Mouse (Mus musculus) layer of hippocampus, adult 8-10 months (tissue): Measurements from ENCODE around the gene Hscb. TPM values are rescaled to one million over a fixed set of nuclear protein-coding genes. Genes with fewer than 3 reads are reported as not detected.
A peak's percentile ranks its signal among the peaks of the same experiment; 100 is the strongest.

Experiments
- DNase-seq, 2 experiments: peaks; one replicate each; pipeline ENCODE4 v3.0.0; 2022; ENCODE audit warnings: low spot score in 2 of 2
- total RNA-seq, 4 experiments: library from RNA; stranded (reverse); gene quantifications; 2 replicates each; pipeline ENCODE4 v1.2.4; 2022

The Hscb gene
- total RNA-seq, 4 experiments from 2014 or later, result 12.6 to 17.6 (median 14.5) TPM

DNA sequence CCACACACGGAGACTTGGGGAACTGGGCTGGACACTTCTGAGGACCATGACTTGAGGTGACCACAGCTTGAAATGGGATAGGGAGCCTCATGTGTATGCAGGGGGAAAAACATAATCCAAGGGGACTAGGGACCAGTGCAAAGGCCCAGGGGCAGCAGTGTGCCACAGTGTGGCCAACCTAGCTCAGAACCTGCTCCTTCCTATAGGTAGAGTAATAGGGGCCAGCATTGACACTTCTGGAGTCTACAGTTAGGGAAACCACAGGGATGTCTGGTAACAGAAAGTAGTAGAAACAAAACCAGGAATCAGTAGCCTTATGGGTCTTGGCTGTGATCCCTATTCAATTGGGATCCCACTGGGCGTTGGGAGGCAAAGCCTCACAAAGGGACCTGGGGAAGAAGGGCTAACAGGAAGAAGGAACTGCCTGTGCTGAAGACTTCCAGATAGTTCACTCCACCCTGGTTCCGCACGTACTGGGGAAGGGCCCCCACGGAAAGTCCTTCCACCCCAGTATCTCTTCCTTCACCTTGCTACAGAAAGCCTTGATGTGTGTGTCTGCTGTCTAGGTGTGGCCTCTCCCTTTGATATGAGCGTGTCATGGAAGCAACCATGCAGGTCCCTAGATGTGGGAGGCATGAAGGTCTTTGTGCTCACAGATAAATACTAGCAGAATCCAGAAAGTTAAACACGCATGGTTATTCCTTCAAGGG is 57.9 kb downstream of the Hscb start:
- DNase-seq, result no peak

DNA sequence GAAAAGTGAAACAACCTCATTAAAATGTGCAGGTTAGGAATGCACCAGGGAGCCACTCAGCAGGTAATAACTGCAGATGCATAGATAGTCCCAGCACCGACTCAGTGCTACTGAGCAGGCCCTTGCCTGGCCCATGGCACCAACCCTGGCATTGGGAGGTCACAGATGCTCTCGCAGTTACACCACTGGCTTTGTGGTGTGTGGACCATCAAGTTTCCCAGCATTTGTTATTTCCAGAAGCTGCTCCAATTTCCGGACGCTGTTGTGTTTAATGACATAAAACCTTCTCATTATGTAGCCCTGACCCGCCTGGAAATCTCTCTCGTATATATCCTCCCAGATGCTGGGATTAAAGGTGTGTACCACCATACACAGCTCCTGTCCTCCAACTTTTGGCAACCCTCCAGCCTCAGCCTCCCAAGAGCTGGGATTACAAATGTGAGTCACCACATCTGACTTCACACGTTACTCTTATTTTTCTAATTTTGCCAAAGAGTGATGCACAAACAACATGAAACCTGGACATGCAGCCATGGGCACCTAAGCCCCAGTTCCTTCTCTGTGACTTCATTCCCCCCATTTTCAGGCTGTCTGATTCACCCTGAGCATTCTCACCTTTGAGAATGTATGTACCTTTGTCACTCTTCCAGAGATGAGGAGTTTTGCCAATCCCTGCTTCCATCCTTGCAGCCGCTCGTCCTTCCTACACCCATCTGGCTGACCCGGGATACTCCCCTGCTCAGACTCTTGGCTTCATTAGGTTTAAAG is 58.6 kb downstream of the Hscb start:
- no peak for DNase-seq

DNA sequence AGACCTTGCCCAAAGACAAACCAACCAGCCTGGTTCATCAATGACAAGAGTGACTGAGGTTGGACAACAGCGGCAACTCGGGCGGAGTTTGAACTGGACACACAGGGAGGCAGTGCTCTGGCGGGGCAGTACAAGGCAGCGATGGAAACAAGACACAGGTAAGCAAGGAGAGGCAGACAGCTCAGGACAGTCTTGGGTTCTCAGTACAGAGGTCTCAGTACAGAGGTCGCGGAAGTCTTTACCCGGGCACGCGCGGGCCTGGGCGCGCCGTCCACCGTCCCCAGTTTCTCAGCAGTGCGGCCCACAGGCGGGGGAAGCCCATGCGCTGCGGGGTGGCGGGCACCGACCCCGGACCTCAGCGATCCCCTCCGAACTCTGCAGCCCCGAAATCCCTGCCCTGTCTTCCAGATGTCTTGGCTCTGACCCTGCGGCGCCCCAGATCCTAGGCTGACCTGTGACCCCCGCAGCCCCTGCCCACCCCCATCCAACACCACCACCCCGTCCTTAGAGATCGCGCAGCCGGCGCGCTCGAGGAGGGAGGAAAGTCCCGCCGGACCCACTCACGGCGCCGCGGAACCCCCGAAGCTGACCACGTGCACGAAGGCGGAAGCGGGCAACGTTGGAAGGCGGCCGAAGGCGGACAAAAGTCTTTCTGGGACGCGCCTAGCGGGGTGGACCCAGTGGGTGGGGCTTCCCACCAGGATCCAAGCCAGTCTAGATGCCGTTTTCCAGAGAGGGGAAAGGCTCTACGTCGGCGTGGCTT is 59.4 kb downstream of the Hscb start, which contains the start of gene Pus1:
Gene Pus1 (minus strand): TSS at position 662 of the 763 bp plus-strand sequence.
- peak; percentile 89 to 92 for DNase-seq

DNA sequence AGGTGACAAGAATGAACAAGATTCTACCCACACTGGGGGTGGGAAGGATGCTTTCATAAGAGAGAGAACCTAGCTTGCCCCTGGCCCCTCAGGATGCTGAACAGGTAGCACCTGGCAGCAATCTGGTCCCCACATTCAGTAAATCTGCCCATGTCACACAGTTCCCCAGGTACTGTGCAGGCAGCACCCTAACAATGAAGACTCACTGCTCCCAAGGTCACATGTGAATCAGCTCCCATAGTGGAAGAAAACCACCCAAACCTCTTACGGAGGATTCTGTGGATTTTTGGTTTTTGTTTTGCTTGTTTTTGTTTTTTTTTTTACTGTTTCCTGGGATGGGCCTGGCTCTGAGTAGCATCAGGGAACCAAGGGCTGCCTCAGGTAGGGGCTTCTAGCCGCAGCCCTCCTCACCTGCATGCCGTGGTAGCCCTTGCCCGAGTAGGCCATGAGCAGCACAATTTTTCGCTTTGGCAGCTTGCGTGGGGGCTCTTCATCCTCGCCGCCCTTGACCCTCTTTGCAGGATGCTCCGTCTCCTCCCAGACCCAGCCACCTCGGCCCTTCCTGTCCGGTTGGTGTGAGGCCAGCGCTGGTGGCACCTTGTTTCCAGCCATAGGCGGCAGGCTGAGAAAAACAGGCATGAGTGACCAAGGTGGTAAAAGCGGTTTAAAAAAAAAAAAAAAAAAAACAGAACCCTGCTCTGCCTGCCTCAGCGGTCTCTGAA is 60.1 kb downstream of the Hscb start:
- no peak for DNase-seq

Other genes starting within 250 kb of the Hscb start
- gene Noc4l, start 186.4 kb downstream of the Hscb start, total RNA-seq, result 10 to 100 TPM; 20.9 to 26.9 (median 23.7) TPM
- 10 to 100 TPM; 25.2 to 31.6 (median 28.7) TPM for gene Ddx51, start 186.3 kb downstream of the Hscb start, total RNA-seq
- 100 to 1,000 TPM in 3 of 4 experiments, 10 to 100 TPM in 1; 84.2 to 115 (median 114) TPM for gene Ep400, start 69.1 kb downstream of the Hscb start, total RNA-seq
- 10 to 100 TPM; 18.3 to 22.7 (median 20.2) TPM for gene Pus1, start 59.1 kb downstream of the Hscb start, total RNA-seq
- 10 to 100 TPM; 67.6 to 84.3 (median 74.0) TPM for gene Ulk1, start 29.7 kb downstream of the Hscb start, total RNA-seq
- gene Chek2, start 202 bp upstream of the Hscb start, total RNA-seq, result 1 to 10 TPM; 1.3 to 2.6 (median 1.7) TPM
- gene Ttc28, start 40.0 kb upstream of the Hscb start, total RNA-seq, result 10 to 100 TPM in 2 of 4 experiments, 1 to 10 TPM in 2; 9.5 to 15.1 (median 12.2) TPM